Mouse (Mus musculus): ENCODE data around the gene Tvp23a.

DNA sequence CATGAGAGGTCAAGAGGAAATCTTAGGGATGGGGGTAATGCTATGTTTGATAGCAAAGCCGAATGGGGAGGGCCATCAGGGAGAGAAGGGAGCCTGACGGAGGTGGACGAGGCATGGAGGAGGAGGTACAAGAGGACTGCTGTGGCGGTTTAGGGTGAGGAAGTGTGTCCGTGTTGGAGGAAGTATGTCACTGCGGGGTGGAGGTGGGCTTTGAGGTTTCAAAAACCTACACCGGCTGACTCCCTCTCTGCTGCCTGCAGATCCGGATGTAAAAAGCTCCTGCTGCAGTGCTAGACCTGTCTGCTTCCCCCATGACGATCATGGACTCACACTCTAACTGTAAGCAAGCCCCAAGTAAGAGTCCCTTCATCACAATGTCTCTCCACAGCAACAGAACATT, 54.6 kb downstream of the Tvp23a start:
- no peak for TF ChIP-seq CTCF (IDR thresholded peaks at IDR 0.05; ENCODE audit: insufficient read depth, low read depth, low read length)
- no peak for TF ChIP-seq POLR2A (IDR thresholded peaks at IDR 0.05; ENCODE audit: insufficient read depth, low read depth, low read length)

Measured in olfactory bulb, adult 2 months (tissue).